Comparison of ENCODE assay signal across 7 mouse cellular contexts in the genomic region with DNA sequence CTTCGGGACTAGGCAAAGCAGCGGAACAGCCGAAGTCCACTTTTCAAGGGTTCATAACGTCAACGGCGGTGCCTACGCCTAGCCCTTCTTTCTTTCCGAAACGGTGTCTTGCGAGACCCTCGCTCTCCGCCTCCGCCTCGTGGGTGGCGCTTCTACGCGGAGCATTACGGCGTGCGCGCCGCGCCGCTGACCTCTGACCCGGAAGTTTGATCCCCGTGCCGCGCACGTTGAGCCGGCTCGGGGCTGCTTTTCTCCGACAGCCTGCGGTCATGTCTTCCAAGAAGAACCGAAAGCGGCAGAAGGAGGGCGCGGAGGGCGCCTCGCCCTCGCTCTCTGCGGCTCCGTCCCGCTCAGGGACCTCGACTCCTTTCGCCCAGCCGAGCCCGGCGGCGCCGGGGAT. TPM values are rescaled to one million over a fixed set of nuclear protein-coding genes. Genes with fewer than 3 reads are reported as not detected.
DNase-seq lines count a peak whose midpoint lies in the region; ATAC-seq lines count a peak whose summit lies in the region.

A gene (minus strand): TSS at position 140 of the 400 bp plus-strand sequence.

- WGBS in embryonic facial prominence, embryonic 11.5 days = under 1% methylated on average over 50 of the region's 50 CpGs
- under 1% methylated on average over 50 of the region's 50 CpGs for WGBS in limb, embryonic 11.5 days
- 0% methylated on average over 50 of the region's 50 CpGs for WGBS in midbrain, embryonic 14.5 days

- peak; percentile 82 for ATAC-seq in embryonic facial prominence, embryonic 11.5 days (replicated peaks; ENCODE audit: insufficient number of reproducible peaks, low FRiP score, low TSS enrichment, low read depth)
- ATAC-seq in limb, embryonic 11.5 days (ENCODE audit: insufficient number of reproducible peaks, low FRiP score, low TSS enrichment, low read depth) = peak; percentile 84
- ATAC-seq in midbrain, embryonic 14.5 days (ENCODE audit: low FRiP score, low TSS enrichment) = peak; percentile 89

- H3K9ac ChIP-seq in embryonic facial prominence, embryonic 11.5 days (replicated peaks; ENCODE audit: low read length) = peak within 1 kb of the TSS; percentile 78
- peak within 1 kb of the TSS; percentile 81 for H3K9ac ChIP-seq in limb, embryonic 11.5 days (ENCODE audit: low read length)
- peak within 1 kb of the TSS; percentile 72 for H3K9ac ChIP-seq in midbrain, embryonic 14.5 days (replicated peaks; ENCODE audit: low read length)

- H3K4me3 ChIP-seq in embryonic facial prominence, embryonic 11.5 days (ENCODE audit: low read depth, low read length) = peak within 1 kb of the TSS; percentile 96
- H3K4me3 ChIP-seq in limb, embryonic 11.5 days (ENCODE audit: low read depth, low read length) = peak within 1 kb of the TSS; percentile 90
- H3K4me3 ChIP-seq in midbrain, embryonic 14.5 days (replicated peaks; ENCODE audit: low read depth, low read length) = peak within 1 kb of the TSS; percentile 95

- H3K9me3 ChIP-seq in embryonic facial prominence, embryonic 11.5 days (replicated peaks; ENCODE audit: control insufficient read depth, low read length) = no peaks in the 10 kb centered on the region
- H3K9me3 ChIP-seq in limb, embryonic 11.5 days (ENCODE audit: control insufficient read depth, low read length) = no peaks in the 10 kb centered on the region
- no peaks in the 10 kb centered on the region for H3K9me3 ChIP-seq in midbrain, embryonic 14.5 days (ENCODE audit: control insufficient read depth, low read length)

- H3K36me3 ChIP-seq in embryonic facial prominence, embryonic 11.5 days (replicated peaks; ENCODE audit: control insufficient read depth, insufficient read depth, low read depth, low read length) = no peaks in the 10 kb centered on the region
- no peaks in the 10 kb centered on the region; the same call in 1 of the 2 replicates for H3K36me3 ChIP-seq in limb, embryonic 11.5 days (ENCODE audit: control insufficient read depth, insufficient read depth, low read length)
- peaks cover 5% of the 10 kb centered on the region; the same call in 1 of the 2 replicates for H3K36me3 ChIP-seq in midbrain, embryonic 14.5 days (ENCODE audit: control insufficient read depth, insufficient read depth, low read length)

- no peaks in the 10 kb centered on the region for H3K27me3 ChIP-seq in embryonic facial prominence, embryonic 11.5 days (ENCODE audit: control insufficient read depth, insufficient read depth, low read length)
- H3K27me3 ChIP-seq in limb, embryonic 11.5 days (ENCODE audit: control insufficient read depth, insufficient read depth, low read length) = no peaks in the 10 kb centered on the region
- H3K27me3 ChIP-seq in midbrain, embryonic 14.5 days (ENCODE audit: control insufficient read depth, insufficient read depth, low read length) = no peaks in the 10 kb centered on the region

- peak; percentile 95 for DNase-seq in adrenal gland, postnatal 14 days
- peak; percentile 95 for DNase-seq in embryonic facial prominence, embryonic 11.5 days (ENCODE audit: low spot score)
- peak; percentile 99 for DNase-seq in heart, adult 11 months
- peak; percentile 93 for DNase-seq in kidney, adult 18-20 months
- DNase-seq in limb, embryonic 11.5 days (ENCODE audit: low spot score) = peak; percentile 97
- DNase-seq in midbrain, embryonic 14.5 days = peak; percentile 98
- DNase-seq in spleen, adult 18-20 months = peak; percentile 84 to 91

- 0 out of 2 replicates have a peak, but pooled peaks cover 2% of the 10 kb centered on the region for H3K4me1 ChIP-seq in embryonic facial prominence, embryonic 11.5 days (ENCODE audit: control insufficient read depth, insufficient read depth, low read length)
- H3K4me1 ChIP-seq in limb, embryonic 11.5 days (ENCODE audit: control insufficient read depth, insufficient read depth, low read length) = peaks cover 5% of the 10 kb centered on the region
- peaks cover 9% of the 10 kb centered on the region for H3K4me1 ChIP-seq in midbrain, embryonic 14.5 days (ENCODE audit: control insufficient read depth, insufficient read depth, low read length)

- H3K4me2 ChIP-seq in embryonic facial prominence, embryonic 11.5 days (ENCODE audit: low read depth, low read length) = peak within 1 kb of the TSS; percentile 88
- peak within 1 kb of the TSS; percentile 74 for H3K4me2 ChIP-seq in limb, embryonic 11.5 days (ENCODE audit: low read depth, severe bottlenecking)
- peak within 1 kb of the TSS; percentile 92 for H3K4me2 ChIP-seq in midbrain, embryonic 14.5 days (ENCODE audit: low read length)

- H3K27ac ChIP-seq in embryonic facial prominence, embryonic 11.5 days (replicated peaks; ENCODE audit: low read depth, low read length) = peak within 1 kb of the TSS; percentile 85
- peak within 1 kb of the TSS; percentile 76 for H3K27ac ChIP-seq in limb, embryonic 11.5 days (replicated peaks; ENCODE audit: low read depth, low read length)
- peak within 1 kb of the TSS; percentile 86 for H3K27ac ChIP-seq in midbrain, embryonic 14.5 days (replicated peaks; ENCODE audit: low read depth, low read length)

RNA-seq across cellular contexts. Expression of the gene that starts here (rescaled TPM):
- 20.4 and 27.4 TPM in 2 replicates for total RNA-seq in adrenal gland, postnatal 14 days (2021)
- polyA plus RNA-seq in embryonic facial prominence, embryonic 11.5 days (2014; fragmentation: Nextera tagmentation; extraction: Ambion mirVana) = 3.6 and 3.8 TPM in 2 replicates
- polyA plus RNA-seq in limb, embryonic 11.5 days (2014; fragmentation: Nextera tagmentation; extraction: Ambion mirVana) = 2.8 and 3.5 TPM in 2 replicates
- 5.2 and 8.1 TPM in 2 replicates for polyA plus RNA-seq in midbrain, embryonic 14.5 days (2014; fragmentation: Nextera tagmentation; extraction: Ambion mirVana)

Comparison
In these comparisons a context has a peak if more than half of its experiments do, and no peak if none do; other contexts are left out.
1. Peak in every context shown above with its lines: DNase-seq, ATAC-seq, H3K4me3 ChIP-seq and H3K27ac ChIP-seq.